Mouse (Mus musculus): Measurements from ENCODE around the gene C9orf72. TPM values are rescaled to one million over a fixed set of nuclear protein-coding genes. Genes with fewer than 3 reads are reported as not detected.

Gene C9orf72
- polyA plus RNA-seq, 1 experiment from 2014 or later = 17.5 TPM

DNA sequence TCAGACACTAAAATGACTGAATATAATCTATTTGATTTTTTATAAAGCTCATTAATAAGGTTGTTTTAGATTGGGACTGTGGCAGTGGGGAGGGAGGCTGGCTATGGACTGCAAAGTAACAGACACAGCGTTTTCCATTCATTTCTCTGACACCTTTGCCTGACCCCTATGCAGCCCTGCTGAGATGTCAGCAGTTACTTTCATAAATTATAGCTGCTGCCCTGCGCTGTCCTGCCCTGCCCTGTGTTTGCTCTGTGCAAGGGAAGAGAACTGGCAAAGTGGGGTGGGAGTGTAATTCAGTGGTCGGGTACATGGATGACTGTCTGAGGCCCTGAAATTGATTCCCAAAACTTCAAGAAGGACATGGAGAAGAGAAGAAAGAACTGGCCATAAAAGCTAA is 71.9 kb downstream of the C9orf72 start:
- Histone ChIP-seq H3K4me2 (no peak overlapping the region), H3K27ac (replicated peaks) (no peak overlapping the region), H3K9ac (no peak overlapping the region), H3K9me3 (no peaks in the 10 kb centered on the region), H3K4me1 (peaks cover 9% of the 10 kb centered on the region), H3K27me3 (replicated peaks) (peaks cover 10% of the 10 kb centered on the region; the same call in 1 of the 2 replicates), H3K36me3 (no peaks in the 10 kb centered on the region), H3K4me3 (no peak overlapping the region)
- ATAC-seq (ENCODE audit: extremely low read depth, insufficient number of reproducible peaks, low FRiP score, low TSS enrichment) = no peak
- WGBS = 55% methylated on average over 3 of the region's 3 CpGs

GRCm38 (mm10) chr4:35151756-35152155 is 74.2 kb downstream of the C9orf72 start, which contains the start of gene Ifnk:
Ifnk (plus strand) TSS chr4:35152056.
- H3K4me1 ChIP-seq = peaks cover 9% of the 10 kb centered on the region
- ATAC-seq (ENCODE audit: extremely low read depth, insufficient number of reproducible peaks, low FRiP score, low TSS enrichment) = no peak
- H3K36me3 ChIP-seq = no peaks in the 10 kb centered on the region
- H3K27me3 ChIP-seq (replicated peaks) = peaks cover 10% of the 10 kb centered on the region; the same call in 1 of the 2 replicates
- H3K27ac ChIP-seq (replicated peaks) = no peak within 1 kb of the TSS
- H3K4me3 ChIP-seq = no peak within 1 kb of the TSS
- no peaks in the 10 kb centered on the region for H3K9me3 ChIP-seq
- 67% methylated on average over 4 of the region's 4 CpGs for WGBS
- no peak within 1 kb of the TSS for H3K9ac ChIP-seq
- no peak within 1 kb of the TSS for H3K4me2 ChIP-seq

DNA sequence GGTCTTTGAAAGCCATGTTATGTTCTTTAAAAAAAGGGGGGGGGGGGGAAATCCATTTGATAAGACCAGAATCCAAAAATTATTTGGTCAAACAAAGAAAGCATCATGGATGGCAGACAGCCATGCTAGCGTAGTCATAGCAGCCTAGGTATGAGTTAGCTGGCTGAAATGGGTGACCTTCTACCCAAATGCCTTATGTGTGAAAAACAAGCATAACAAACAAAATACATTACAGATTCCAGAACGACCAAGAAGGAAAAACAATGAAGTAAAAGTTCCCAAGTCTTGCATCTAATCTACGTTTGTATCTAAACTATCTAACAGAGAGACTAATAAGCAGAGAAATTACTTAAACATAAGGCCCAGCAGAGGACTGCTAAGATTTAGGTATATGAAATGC is 75.3 kb downstream of the C9orf72 start:
- H3K9ac ChIP-seq = no peak overlapping the region
- H3K4me3 ChIP-seq = no peak overlapping the region
- ATAC-seq (ENCODE audit: extremely low read depth, insufficient number of reproducible peaks, low FRiP score, low TSS enrichment) = no peak
- no peak overlapping the region for H3K27ac ChIP-seq (replicated peaks)
- no peak overlapping the region for H3K4me2 ChIP-seq
- no peaks in the 10 kb centered on the region for H3K9me3 ChIP-seq
- H3K4me1 ChIP-seq = peaks cover 5% of the 10 kb centered on the region
- WGBS = 66% methylated on average over 3 of the region's 3 CpGs
- no peaks in the 10 kb centered on the region for H3K36me3 ChIP-seq
- peaks cover 10% of the 10 kb centered on the region; the same call in 1 of the 2 replicates for H3K27me3 ChIP-seq (replicated peaks)

GRCm38 (mm10) chr4:35148326-35148725 is 77.6 kb downstream of the C9orf72 start:
- no peaks in the 10 kb centered on the region for H3K9me3 ChIP-seq
- H3K27me3 ChIP-seq (replicated peaks) = 0 out of 2 replicates have a peak, but pooled peaks cover 4% of the 10 kb centered on the region
- no peak overlapping the region for H3K27ac ChIP-seq (replicated peaks)
- WGBS = 76% methylated on average over 4 of the region's 4 CpGs
- no peaks in the 10 kb centered on the region for H3K4me1 ChIP-seq
- no peak overlapping the region for H3K4me3 ChIP-seq
- H3K9ac ChIP-seq = no peak overlapping the region
- no peak overlapping the region for H3K4me2 ChIP-seq
- H3K36me3 ChIP-seq = no peaks in the 10 kb centered on the region
- no peak for ATAC-seq (ENCODE audit: extremely low read depth, insufficient number of reproducible peaks, low FRiP score, low TSS enrichment)

DNA sequence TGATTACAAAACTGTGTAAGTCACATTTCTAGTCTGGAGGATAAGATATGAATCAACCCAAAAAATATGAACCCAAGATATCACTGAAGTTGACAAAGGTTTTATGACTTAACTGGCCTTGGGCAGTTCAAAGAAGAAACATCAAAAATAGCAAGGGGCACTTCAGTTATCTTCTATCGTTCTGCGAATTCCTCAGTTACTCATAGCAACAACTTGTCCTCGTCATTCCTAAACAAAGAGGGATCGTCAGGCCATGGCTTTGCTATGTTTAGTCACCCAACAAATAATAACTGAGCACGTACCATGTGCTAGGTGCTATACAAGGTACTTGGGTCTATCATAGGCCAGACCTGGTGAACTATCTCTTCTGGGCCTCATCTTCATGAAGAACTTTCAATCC is 79.4 kb downstream of the C9orf72 start:
- H3K4me1 ChIP-seq = no peaks in the 10 kb centered on the region
- no peak overlapping the region for H3K27ac ChIP-seq (replicated peaks)
- H3K4me3 ChIP-seq = no peak overlapping the region
- WGBS = 62% methylated on average over 5 of the region's 5 CpGs
- no peak overlapping the region for H3K9ac ChIP-seq
- H3K9me3 ChIP-seq = no peaks in the 10 kb centered on the region
- H3K36me3 ChIP-seq = no peaks in the 10 kb centered on the region
- no peaks in the 10 kb centered on the region for H3K27me3 ChIP-seq (replicated peaks)
- H3K4me2 ChIP-seq = no peak overlapping the region
- ATAC-seq (ENCODE audit: extremely low read depth, insufficient number of reproducible peaks, low FRiP score, low TSS enrichment) = no peak

GRCm38 (mm10) chr4:35145726-35146125 is 80.2 kb downstream of the C9orf72 start:
- Histone ChIP-seq H3K4me1 (no peaks in the 10 kb centered on the region), H3K9me3 (no peaks in the 10 kb centered on the region), H3K27me3 (replicated peaks) (no peaks in the 10 kb centered on the region), H3K4me3 (no peak overlapping the region), H3K9ac (no peak overlapping the region), H3K36me3 (no peaks in the 10 kb centered on the region), H3K27ac (replicated peaks) (no peak overlapping the region), H3K4me2 (no peak overlapping the region)
- WGBS = 82% methylated on average over 10 of the region's 10 CpGs
- no peak for ATAC-seq (ENCODE audit: extremely low read depth, insufficient number of reproducible peaks, low FRiP score, low TSS enrichment)

GRCm38 (mm10) chr4:35143472-35144102 is 82.4 kb downstream of the C9orf72 start:
- H3K4me1 ChIP-seq = no peaks in the 10 kb centered on the region
- ATAC-seq (ENCODE audit: extremely low read depth, insufficient number of reproducible peaks, low FRiP score, low TSS enrichment) = no peak
- H3K27me3 ChIP-seq (replicated peaks) = no peaks in the 10 kb centered on the region
- no peaks in the 10 kb centered on the region for H3K9me3 ChIP-seq
- H3K4me3 ChIP-seq = no peak overlapping the region
- 0 out of 2 replicates have a peak overlapping the region, but pooled peaks have one; percentile 16 for H3K4me2 ChIP-seq
- WGBS = 63% methylated on average over 12 of the region's 12 CpGs
- no peak overlapping the region for H3K9ac ChIP-seq
- H3K27ac ChIP-seq (replicated peaks) = no peak overlapping the region
- no peaks in the 10 kb centered on the region for H3K36me3 ChIP-seq

Other genes with a start within 250 kb of the C9orf72 start
- gene Ifnk, start 74.1 kb downstream of the C9orf72 start, polyA plus RNA-seq (2015; fragmentation: Nextera tagmentation; extraction: Ambion mirVana) = not detected in 2 replicates
- 3.8 and 4.2 TPM in 2 replicates for gene Mob3b, start 68.7 kb downstream of the C9orf72 start, polyA plus RNA-seq (2015; fragmentation: Nextera tagmentation; extraction: Ambion mirVana)